Mouse (Mus musculus): ENCODE results near the gene Ovca2. TPM values are rescaled to one million over a fixed set of nuclear protein-coding genes. Genes with fewer than 3 reads are reported as not detected.

The Ovca2 gene
- polyA plus RNA-seq, 1 experiment from 2014 or later, result 26.7 TPM

MicroRNA genes within 50 kb of the gene (microRNA counts, 519-probe panel; counts per million panel counts)
- 3,309 counts per million, percentile 63 among the panel's probes with 10 or more counts for microRNA mmu-miR-132
- not detected for microRNA mmu-miR-212

Small RNAs within 50 kb of the gene (microRNA-seq; reads per million reads assigned to microRNA genes)
- 396 reads per million, percentile 62 among the genes with 10 or more reads in this experiment for gene Mir132
- 42.9 reads per million, percentile 37 among the genes with 10 or more reads in this experiment for gene Mir212

Other genes starting within 250 kb of the Ovca2 start
- gene Hic1, start 9.3 kb downstream of the Ovca2 start, polyA plus RNA-seq (2014; fragmentation: Nextera tagmentation; extraction: Ambion mirVana), result 13.8 and 16.9 TPM in 2 replicates
- gene Dph1, start 12.4 kb upstream of the Ovca2 start, polyA plus RNA-seq (2014; fragmentation: Nextera tagmentation; extraction: Ambion mirVana), result 20.1 and 20.5 TPM in 2 replicates
- gene Rtn4rl1, start 14.9 kb upstream of the Ovca2 start, polyA plus RNA-seq (2014; fragmentation: Nextera tagmentation; extraction: Ambion mirVana), result 0.88 and 1.7 TPM in 2 replicates
- 111 and 121 TPM in 2 replicates for gene Rpa1, start 169.5 kb upstream of the Ovca2 start, polyA plus RNA-seq (2014; fragmentation: Nextera tagmentation; extraction: Ambion mirVana)
- gene Smyd4, start 169.6 kb upstream of the Ovca2 start, polyA plus RNA-seq (2014; fragmentation: Nextera tagmentation; extraction: Ambion mirVana), result 12.6 and 14.2 TPM in 2 replicates
- 54.2 and 59.0 TPM in 2 replicates for gene Serpinf1, start 243.9 kb upstream of the Ovca2 start, polyA plus RNA-seq (2014; fragmentation: Nextera tagmentation; extraction: Ambion mirVana)